Mouse (Mus musculus) heart, embryonic 11.5 days (tissue): ENCODE results near the gene Frem2. TPM values are rescaled to one million over a fixed set of nuclear protein-coding genes. Genes with fewer than 3 reads are reported as not detected.

ENCODE experiments used
- ATAC-seq: fragments of 200-750 bp; cut with Nextera tagmentation; replicated peaks from 2 replicates; pipeline ENCODE4 v1.8.0; 2017; ENCODE audit warnings: moderate library complexity; ENCODE audit not compliant: insufficient number of reproducible peaks, low FRiP score, low TSS enrichment
- H3K27ac ChIP-seq: fragments of 300-500 bp; sonication (generic); 2 replicates; pipeline ENCODE4 v1.5.1; 2014; ENCODE audit warnings: mild to moderate bottlenecking, low read depth, low read length
- H3K27me3 ChIP-seq: fragments of 300-500 bp; sonication (generic); 2 replicates; pipeline ENCODE4 v1.6.1; 2014; ENCODE audit warnings: mild to moderate bottlenecking, low read length, mixed read lengths; ENCODE audit not compliant: control insufficient read depth, insufficient read depth
- H3K36me3 ChIP-seq: fragments of 300-500 bp; sonication (generic); 2 replicates; pipeline ENCODE4 v1.6.1; 2014; ENCODE audit warnings: mild to moderate bottlenecking, low read length, moderate library complexity, mixed read lengths; ENCODE audit not compliant: control insufficient read depth, insufficient read depth
- H3K4me1 ChIP-seq: fragments of 300-500 bp; sonication (generic); 2 replicates; pipeline ENCODE4 v1.6.1; 2014; ENCODE audit warnings: low read length; ENCODE audit not compliant: control insufficient read depth, insufficient read depth
- H3K4me2 ChIP-seq: fragments of 300-500 bp; sonication (generic); 2 replicates; pipeline ENCODE4 v1.6.1; 2014; ENCODE audit warnings: mild to moderate bottlenecking, moderate library complexity
- H3K4me3 ChIP-seq: fragments of 300-500 bp; sonication (generic); 2 replicates; pipeline ENCODE4 v1.5.1; 2014; ENCODE audit warnings: low read depth, low read length
- H3K9ac ChIP-seq: fragments of 300-500 bp; sonication (generic); 2 replicates; pipeline ENCODE4 v1.6.1; 2014; ENCODE audit warnings: mild to moderate bottlenecking, low read depth, low read length, moderate library complexity
- H3K9me3 ChIP-seq: fragments of 300-500 bp; sonication (generic); replicated peaks from 2 replicates; pipeline ENCODE4 v1.6.1; 2016; ENCODE audit warnings: low read length; ENCODE audit not compliant: control insufficient read depth
- WGBS: fragments of 180-500 bp; shearing (Covaris S2); extraction: QIAGEN DNeasy Blood & Tissue Kit; methylation state at CpG from one replicate; pipeline ENCODE4 v1.1.7; 2014; ENCODE audit not compliant: insufficient replicate concordance; 5-methylcytosine and 5-hydroxymethylcytosine counted together
- polyA plus RNA-seq: library from polyadenylated mRNA; unstranded; fragments of >200 nt; fragmentation: Nextera tagmentation; extraction: Ambion mirVana; gene quantifications from 2 replicates; pipeline ENCODE4 v1.2.1, GENCODE M21; 2014

Gene Frem2
- polyA plus RNA-seq, 1 experiment from 2014 or later = 4.8 TPM

GRCm38 (mm10) chr3:53559056-53559455, 98.1 kb downstream of the Frem2 start:
- 22% methylated on average over 6 of the region's 6 CpGs for WGBS

DNA sequence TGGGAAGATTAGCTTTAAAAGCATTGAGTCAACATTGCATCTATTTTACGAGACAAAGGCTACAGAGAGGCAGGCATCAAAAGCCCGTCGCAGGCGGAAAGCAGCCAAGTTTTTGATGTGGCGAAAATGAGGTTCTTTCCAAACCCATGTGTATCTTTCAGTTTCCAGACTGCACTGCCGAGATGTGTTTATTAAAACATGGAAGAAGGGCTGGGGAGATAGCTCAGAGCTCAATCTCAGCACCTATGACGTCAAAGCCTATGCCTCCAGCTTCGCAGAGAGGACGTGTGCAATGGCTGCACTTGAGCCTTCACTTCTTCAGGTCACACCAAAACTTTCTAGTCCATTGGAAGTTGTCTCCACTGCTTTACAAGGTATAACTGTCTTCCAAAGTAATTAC, 98.9 kb downstream of the Frem2 start:
- Histone ChIP-seq H3K9ac (no peak overlapping the region), H3K27me3 (no peaks in the 10 kb centered on the region), H3K4me2 (no peak overlapping the region), H3K9me3 (no peaks in the 10 kb centered on the region), H3K36me3 (no peaks in the 10 kb centered on the region), H3K27ac (no peak overlapping the region), H3K4me3 (no peak overlapping the region), H3K4me1 (peaks cover 6% of the 10 kb centered on the region)
- 71% methylated on average over 9 of the region's 9 CpGs for WGBS
- no peak for ATAC-seq

More at GRCm38 (mm10) chr3:53559056-53559455, 98.1 kb downstream of the Frem2 start:
- no peak overlapping the region for H3K9ac ChIP-seq
- no peaks in the 10 kb centered on the region for H3K9me3 ChIP-seq
- no peaks in the 10 kb centered on the region for H3K36me3 ChIP-seq
- no peaks in the 10 kb centered on the region for H3K27me3 ChIP-seq
- no peak overlapping the region for H3K27ac ChIP-seq
- no peak overlapping the region for H3K4me2 ChIP-seq
- no peak overlapping the region for H3K4me3 ChIP-seq
- ATAC-seq = no peak
- H3K4me1 ChIP-seq = peaks cover 6% of the 10 kb centered on the region

DNA sequence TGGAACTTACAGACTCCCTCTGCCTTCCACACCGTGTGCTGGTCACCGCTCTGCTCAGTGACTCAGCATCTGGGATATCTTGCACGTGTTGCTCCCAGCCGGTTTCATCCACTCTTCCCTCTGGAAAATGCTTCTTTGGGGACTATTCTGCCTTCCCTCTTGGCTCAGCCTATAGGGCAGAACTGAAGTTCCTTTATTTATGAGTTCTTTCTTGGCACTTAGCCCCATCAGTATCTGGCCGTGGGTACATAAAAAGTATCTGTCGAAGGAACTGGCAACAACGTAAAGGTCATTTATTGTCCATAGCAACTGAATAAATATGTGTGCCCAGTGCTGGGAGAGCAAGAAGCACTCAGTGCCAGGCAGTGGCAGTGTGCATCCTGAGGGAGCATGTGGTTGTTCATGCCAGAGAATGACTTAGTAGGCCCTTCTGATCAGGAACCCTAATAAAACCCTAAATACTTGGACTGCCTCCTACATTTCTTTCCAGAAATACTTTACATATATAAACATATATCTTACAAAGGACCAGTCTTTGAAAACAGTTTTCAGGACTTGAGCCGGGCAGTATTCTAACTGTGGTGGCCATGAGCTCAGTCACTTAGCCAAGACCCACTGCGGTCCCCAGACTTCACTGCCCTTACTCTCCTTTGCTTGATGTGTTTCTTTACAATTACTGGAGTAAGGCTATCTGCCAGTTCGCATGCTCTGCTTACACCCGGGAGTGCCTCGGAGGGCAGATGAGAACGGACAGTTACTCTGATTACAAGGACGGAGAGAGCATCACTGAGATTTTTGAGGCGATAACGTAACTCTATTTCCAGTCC, 99.6 kb downstream of the Frem2 start:
- Histone ChIP-seq H3K9me3 (no peaks in the 10 kb centered on the region), H3K9ac (no peak overlapping the region), H3K27me3 (no peaks in the 10 kb centered on the region), H3K4me3 (no peak overlapping the region), H3K27ac (no peak overlapping the region), H3K4me2 (no peak overlapping the region), H3K36me3 (no peaks in the 10 kb centered on the region), H3K4me1 (peaks cover 9% of the 10 kb centered on the region)
- no peak for ATAC-seq
- 66% methylated on average over 16 of the region's 16 CpGs for WGBS

- no peak for ATAC-seq
- no peak overlapping the region for H3K9ac ChIP-seq
- H3K4me1 ChIP-seq = peaks cover 10% of the 10 kb centered on the region
- 0 out of 2 replicates have a peak overlapping the region, but pooled peaks have one; percentile 12 for H3K27ac ChIP-seq
- H3K9me3 ChIP-seq = no peaks in the 10 kb centered on the region
- no peaks in the 10 kb centered on the region for H3K36me3 ChIP-seq
- no peak overlapping the region for H3K4me2 ChIP-seq
- 35% methylated on average over 10 of the region's 10 CpGs for WGBS
- no peak overlapping the region for H3K4me3 ChIP-seq
- H3K27me3 ChIP-seq = no peaks in the 10 kb centered on the region
Observed at GRCm38 (mm10) chr3:53555031-53555952, 101.9 kb downstream of the Frem2 start.

DNA sequence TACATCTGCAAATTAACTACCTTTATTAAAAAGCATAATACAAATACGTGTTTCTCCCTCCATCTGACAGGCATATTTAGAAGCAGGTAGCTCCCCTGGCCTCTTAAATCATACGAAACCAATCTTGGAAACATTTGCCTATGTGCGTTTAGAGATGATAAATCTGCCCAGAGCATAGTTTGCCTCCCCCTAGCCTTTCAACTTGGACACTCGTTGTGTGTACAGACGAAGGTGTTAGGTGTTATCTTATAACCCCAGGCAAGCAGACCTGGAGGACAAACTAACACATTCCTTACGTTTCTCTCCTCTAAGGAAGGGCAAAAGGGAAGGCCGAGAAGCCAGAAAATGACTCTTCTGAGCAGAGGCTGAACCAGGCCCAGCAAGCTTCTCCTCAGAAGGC, 104.5 kb downstream of the Frem2 start:
- Histone ChIP-seq H3K9ac (no peak overlapping the region), H3K27me3 (no peaks in the 10 kb centered on the region), H3K4me1 (peaks cover 10% of the 10 kb centered on the region), H3K27ac (no peak overlapping the region), H3K36me3 (no peaks in the 10 kb centered on the region), H3K9me3 (no peaks in the 10 kb centered on the region), H3K4me3 (no peak overlapping the region), H3K4me2 (no peak overlapping the region)
- ATAC-seq = no peak
- 42% methylated on average over 7 of the region's 7 CpGs for WGBS

- H3K4me2 ChIP-seq = no peak overlapping the region
- 75% methylated on average over 6 of the region's 6 CpGs for WGBS
- H3K4me1 ChIP-seq = no peaks in the 10 kb centered on the region
- H3K9me3 ChIP-seq = no peaks in the 10 kb centered on the region
- ATAC-seq = no peak
- no peak overlapping the region for H3K4me3 ChIP-seq
- no peaks in the 10 kb centered on the region for H3K27me3 ChIP-seq
- H3K27ac ChIP-seq = no peak overlapping the region
- H3K36me3 ChIP-seq = no peaks in the 10 kb centered on the region; the same call in 1 of the 2 replicates
- H3K9ac ChIP-seq = no peak overlapping the region
Observed at GRCm38 (mm10) chr3:53532091-53532490, 125.1 kb downstream of the Frem2 start.

- no peaks in the 10 kb centered on the region for H3K4me1 ChIP-seq
- no peak overlapping the region for H3K4me3 ChIP-seq
- no peaks in the 10 kb centered on the region for H3K36me3 ChIP-seq
- no peaks in the 10 kb centered on the region for H3K27me3 ChIP-seq
- no peaks in the 10 kb centered on the region for H3K9me3 ChIP-seq
- no peak for ATAC-seq
- no peak overlapping the region for H3K4me2 ChIP-seq
- WGBS = 75% methylated on average over 6 of the region's 6 CpGs
- H3K27ac ChIP-seq = no peak overlapping the region
- H3K9ac ChIP-seq = no peak overlapping the region
Observed at GRCm38 (mm10) chr3:53530305-53530704, 126.8 kb downstream of the Frem2 start.

GRCm38 (mm10) chr3:53525737-53526136, 131.4 kb downstream of the Frem2 start:
- Histone ChIP-seq H3K9ac (no peak overlapping the region), H3K4me3 (peak overlapping the region; percentile 20)

More at GRCm38 (mm10) chr3:53525737-53526136, 131.4 kb downstream of the Frem2 start:
- Histone ChIP-seq H3K27me3 (no peaks in the 10 kb centered on the region), H3K9me3 (no peaks in the 10 kb centered on the region), H3K4me2 (peak overlapping the region; percentile 49), H3K27ac (no peak overlapping the region), H3K36me3 (no peaks in the 10 kb centered on the region), H3K4me1 (no peaks in the 10 kb centered on the region)
- WGBS = 11% methylated on average over 21 of the region's 21 CpGs
- no peak for ATAC-seq
